Mouse (Mus musculus): ENCODE measurements around the gene Anks1b. TPM values are rescaled to one million over a fixed set of nuclear protein-coding genes. Genes with fewer than 3 reads are reported as not detected.

The Anks1b gene
- total RNA-seq, 2 experiments from 2014 or later = not detected

DNA sequence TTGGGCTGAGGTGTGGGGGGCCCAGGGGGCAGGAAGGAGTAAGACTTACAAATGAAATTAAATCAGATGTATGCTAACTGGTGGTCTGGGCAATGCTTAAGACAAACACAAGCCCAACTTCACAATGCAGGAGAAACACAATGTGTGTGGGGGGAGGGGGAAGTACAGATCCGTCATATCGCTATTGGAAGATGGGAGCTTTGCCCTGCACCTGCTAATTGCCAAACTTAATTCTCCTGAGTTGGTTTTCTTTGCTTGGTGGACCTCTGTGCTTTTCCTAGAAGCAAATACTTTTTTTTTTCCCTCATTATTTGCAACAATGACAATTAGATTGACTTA lies 957.9 kb downstream of the Anks1b start:
- no peak for ATAC-seq (ENCODE audit: poor library complexity, severe bottlenecking)

DNA sequence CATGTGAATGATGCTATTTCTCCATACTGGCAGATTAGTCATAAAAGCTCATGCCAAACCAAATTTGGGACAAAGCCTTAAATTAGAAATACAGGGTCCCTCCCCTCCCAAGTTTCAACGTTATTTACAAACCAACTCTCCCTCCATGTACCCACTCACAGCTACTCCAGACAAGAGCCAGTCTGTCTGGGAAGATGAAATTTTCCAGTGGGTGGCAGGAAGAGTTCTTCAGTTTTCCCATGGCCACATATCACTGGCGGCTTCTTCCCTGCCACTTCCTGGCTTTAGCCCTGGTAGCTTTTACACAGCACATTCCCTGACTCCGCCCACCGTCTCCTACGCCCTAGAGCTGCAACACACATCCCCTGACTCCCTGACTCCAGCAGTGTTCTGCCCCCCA lies 961.0 kb downstream of the Anks1b start:
- no peak for ATAC-seq (ENCODE audit: poor library complexity, severe bottlenecking)

DNA sequence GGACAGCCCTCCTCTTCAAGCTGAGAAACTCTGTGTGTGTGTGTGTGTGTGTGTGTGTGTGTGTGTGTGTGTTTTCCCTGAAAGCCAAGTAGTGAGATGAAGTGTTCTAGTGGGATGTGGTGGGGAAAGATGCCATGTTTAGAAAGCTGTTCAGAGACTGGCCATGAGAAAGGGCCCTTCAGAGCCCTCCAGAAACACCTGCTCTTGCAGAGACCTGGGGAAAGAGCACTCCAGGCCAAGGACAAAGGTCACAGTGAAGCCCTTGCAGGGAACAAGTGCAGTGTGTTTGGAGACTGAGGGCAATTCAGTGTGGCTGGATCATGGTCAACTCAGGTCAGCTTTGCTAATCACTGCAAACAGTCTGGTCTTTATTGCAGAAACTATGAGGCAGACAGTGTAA lies 961.9 kb downstream of the Anks1b start:
- no peak for ATAC-seq (ENCODE audit: poor library complexity, severe bottlenecking)

GRCm38 (mm10) chr10:90839611-90840335 lies 966.5 kb downstream of the Anks1b start:
- ATAC-seq (ENCODE audit: poor library complexity, severe bottlenecking) = no peak

DNA sequence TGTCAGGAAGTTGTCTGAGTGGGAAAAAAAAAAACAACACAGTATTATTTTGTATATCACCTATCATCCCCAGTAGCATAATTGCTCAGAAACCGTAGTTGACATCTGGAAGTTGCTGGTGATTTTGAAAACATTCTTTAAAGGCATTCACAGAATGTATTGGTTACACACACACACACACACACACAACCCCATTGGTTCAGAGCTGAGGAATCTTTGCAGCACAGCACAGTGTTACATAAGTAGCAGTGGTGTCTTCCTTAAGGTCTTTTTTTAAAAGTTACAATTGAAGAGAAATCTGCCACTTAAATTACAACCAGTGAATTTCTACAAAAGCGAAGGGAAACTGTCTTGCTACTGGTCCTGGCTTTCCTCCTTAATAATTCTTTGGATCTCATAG lies 969.1 kb downstream of the Anks1b start:
- ATAC-seq (ENCODE audit: poor library complexity, severe bottlenecking) = no peak

DNA sequence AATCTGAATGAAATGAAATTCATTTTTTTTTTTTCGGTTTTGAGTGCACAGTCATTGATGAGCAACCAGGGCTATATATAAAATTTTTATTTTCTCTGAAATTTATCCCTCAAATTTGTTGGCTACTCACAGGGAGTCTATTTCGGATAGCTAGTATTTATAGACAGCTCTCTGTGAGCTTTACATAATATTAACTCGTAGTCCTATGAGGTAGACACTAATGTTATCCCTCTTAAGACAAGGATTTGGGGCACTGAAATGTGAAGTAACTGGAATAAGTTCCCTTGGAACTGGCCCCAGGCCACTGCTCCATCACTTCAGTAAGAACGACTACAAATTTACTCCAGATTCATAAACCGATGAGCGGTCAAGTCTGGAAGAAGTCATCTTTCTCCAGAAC lies 977.8 kb downstream of the Anks1b start:
- no peak for ATAC-seq (ENCODE audit: poor library complexity, severe bottlenecking)

- no peak for ATAC-seq (ENCODE audit: poor library complexity, severe bottlenecking)
Observed at GRCm38 (mm10) chr10:90851999-90852398, 978.7 kb downstream of the Anks1b start.

- no peak for ATAC-seq (ENCODE audit: poor library complexity, severe bottlenecking)
Observed at GRCm38 (mm10) chr10:90852432-90852831, 979.1 kb downstream of the Anks1b start.

GRCm38 (mm10) chr10:90856668-90857067 lies 983.4 kb downstream of the Anks1b start:
- no peak for ATAC-seq (ENCODE audit: poor library complexity, severe bottlenecking)

DNA sequence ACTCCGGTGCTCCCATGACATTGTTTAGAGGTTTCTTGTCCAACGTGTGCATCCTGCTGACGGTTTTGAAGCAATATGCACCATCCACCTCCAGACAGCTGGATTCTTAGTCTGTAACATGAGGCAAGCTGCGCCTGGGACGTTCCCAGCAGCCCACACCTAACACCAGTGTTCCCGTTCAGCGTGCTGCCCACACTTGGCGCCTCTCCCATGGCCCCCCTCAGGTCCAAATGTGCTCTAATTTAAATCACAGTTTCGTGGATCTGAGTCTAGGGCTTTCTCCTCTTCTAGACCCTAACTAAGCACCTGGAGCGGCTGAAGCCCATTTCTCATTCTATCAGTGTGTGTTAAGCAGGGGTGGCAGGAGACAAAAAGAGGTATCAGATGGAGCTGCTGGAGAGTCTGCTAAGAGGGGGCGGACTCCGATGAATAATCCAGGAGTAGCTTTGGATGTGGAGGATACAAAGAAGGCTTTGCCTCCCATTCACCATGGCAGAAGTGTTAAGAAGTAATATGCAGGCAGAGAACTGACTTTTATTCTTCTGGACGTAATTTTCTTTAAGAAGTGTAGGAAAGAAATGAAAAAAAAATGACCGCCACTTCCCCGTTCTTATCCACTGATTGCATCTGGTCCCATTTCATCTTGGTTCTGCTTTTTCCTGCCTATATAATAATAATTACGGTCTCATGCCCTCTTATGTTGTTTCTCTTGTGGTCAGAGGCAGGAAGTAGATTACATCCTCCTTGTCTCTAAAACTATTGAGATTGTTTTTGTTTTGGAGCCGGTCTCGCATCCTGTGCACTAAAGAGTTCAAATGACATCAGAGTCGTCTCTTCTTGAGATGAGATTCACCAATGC lies 986.6 kb downstream of the Anks1b start:
- ATAC-seq (ENCODE audit: poor library complexity, severe bottlenecking) = no peak

DNA sequence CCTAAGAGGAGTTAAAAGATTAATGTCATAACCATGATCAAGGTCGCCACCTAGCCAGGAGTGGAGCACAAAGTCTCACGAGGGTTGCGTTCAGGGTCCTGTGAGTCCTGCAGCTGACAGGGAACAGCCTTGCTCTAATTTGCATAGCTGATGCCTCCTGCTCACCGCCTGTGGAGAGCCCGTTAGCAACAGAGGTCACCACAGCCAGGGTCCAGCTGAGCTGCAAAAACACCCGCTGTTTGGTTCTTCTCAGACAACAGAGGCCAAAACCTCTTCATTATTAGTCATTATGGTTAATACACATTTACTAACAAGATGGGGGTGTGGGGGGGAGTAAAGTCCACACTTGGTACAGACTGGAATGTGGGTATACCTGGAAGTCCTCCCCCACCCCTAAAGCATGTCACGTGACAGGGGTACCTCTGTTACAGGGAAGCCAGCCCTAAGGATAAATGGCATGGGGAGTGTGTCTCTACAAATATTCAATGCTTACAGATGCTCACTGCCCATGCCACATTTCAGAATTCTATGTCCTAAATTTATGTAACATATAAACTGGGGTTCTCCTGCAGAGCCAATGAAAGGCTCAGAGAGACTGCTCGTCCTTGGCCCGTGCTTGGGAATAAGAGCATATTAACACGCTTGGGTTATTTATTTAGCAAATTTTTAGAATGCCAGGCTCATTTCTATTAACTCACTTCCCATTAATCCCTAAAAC lies 990.7 kb downstream of the Anks1b start:
- ATAC-seq (ENCODE audit: poor library complexity, severe bottlenecking) = no peak

DNA sequence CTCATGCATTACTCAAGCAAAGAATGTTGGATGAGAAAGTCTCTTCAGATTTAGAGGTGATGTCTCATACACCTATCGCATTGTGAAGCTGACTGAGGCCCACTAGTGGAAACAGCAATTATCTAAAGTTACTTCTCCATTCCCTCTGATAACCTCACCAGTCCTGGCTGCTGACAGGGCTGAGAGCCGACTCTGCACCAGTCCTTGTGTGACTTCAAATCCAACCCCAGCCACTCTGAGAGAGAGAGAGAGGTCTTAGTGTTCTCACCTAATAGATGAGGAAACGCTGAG lies 991.2 kb downstream of the Anks1b start:
- no peak for ATAC-seq (ENCODE audit: poor library complexity, severe bottlenecking)

- no peak for ATAC-seq (ENCODE audit: poor library complexity, severe bottlenecking)
Observed at GRCm38 (mm10) chr10:90873204-90873603, 999.9 kb downstream of the Anks1b start.

DNA sequence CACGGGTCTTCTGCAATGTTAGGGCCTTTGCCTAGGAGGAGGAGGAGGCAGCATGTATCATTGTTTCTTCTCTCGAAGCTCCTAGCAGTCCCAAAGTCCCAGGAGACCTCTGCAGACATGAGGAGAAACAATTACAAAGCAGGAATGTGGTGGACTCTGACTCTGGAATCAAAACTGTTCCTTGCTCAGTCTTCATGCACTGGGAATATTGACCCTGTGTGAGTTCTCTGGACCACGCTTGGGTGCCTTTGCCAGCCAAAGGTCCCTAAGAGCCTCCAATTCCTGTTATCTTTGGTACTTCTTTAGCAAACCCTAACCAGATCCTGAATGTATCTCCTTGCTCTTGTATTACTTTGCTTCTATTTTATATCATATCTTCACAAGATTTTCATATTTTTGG lies 1000.9 kb downstream of the Anks1b start:
- no peak for ATAC-seq (ENCODE audit: poor library complexity, severe bottlenecking)

GRCm38 (mm10) chr10:90880854-90881560 lies 1007.7 kb downstream of the Anks1b start:
- no peak for ATAC-seq (ENCODE audit: poor library complexity, severe bottlenecking)

GRCm38 (mm10) chr10:90889566-90889965 lies 1016.3 kb downstream of the Anks1b start:
- no peak for ATAC-seq (ENCODE audit: poor library complexity, severe bottlenecking)

- no peak for ATAC-seq (ENCODE audit: poor library complexity, severe bottlenecking)
Observed at GRCm38 (mm10) chr10:90892728-90893127, 1019.4 kb downstream of the Anks1b start.

DNA sequence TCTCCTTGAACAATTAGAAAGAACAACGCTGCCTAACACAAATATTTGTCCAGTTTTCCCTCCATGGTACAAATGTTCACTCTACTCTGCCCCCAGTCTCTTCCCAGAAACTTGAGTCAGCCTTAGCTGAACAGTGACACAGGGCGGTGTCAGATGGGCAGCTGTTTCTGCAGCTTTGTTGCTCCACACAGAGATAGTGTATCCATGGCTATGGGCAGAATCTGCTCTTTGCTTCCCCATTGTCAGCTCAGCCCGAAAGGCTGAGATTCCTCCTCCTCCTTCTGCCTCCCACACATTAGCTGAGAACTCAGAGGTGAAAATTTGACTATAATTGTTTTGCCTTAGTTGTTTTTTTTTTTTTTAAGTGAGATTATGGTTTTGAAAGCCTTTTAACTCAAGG lies 1024.6 kb downstream of the Anks1b start:
- ATAC-seq (ENCODE audit: poor library complexity, severe bottlenecking) = no peak

GRCm38 (mm10) chr10:90904185-90904584 lies 1030.9 kb downstream of the Anks1b start:
- no peak for ATAC-seq (ENCODE audit: poor library complexity, severe bottlenecking)

DNA sequence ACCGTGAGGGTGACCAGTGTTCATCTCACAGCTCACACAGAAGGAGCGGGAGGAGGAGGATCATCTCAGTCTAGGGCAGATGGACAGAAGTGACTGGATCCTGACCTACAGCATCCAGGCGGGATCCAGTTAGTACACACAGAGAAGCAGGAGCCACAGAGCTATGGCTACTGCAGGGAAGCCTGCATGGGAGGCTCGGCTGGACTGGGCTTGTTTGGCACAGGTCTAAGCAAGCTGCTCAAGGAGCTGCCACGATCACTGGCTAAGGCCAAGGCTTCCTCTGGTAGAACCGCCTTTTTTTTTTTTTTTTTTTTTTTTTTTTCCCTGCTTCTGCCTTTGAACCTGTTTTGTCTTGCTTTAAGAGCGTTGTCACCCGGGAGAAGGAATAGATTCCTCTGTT lies 1034.1 kb downstream of the Anks1b start:
- ATAC-seq (ENCODE audit: poor library complexity, severe bottlenecking) = no peak

- no peak for ATAC-seq (ENCODE audit: poor library complexity, severe bottlenecking)
Observed at GRCm38 (mm10) chr10:90923476-90923875, 1050.2 kb downstream of the Anks1b start.

Data from megakaryocyte, adult 5-6 weeks (primary cell).